Mouse (Mus musculus): ENCODE measurements around the gene Zmiz1. TPM values are rescaled to one million over a fixed set of nuclear protein-coding genes. Genes with fewer than 3 reads are reported as not detected.

The Zmiz1 gene
- total and polyA plus RNA-seq, 3 experiments: 3.7 to 45.8 (median 11.1) TPM

- DNase-seq (ENCODE audit: extremely low read depth): no peak
- in situ Hi-C loops (cut with MboI; ENCODE audit: low pct_ligation_motif_present, low pct_unique_long_range_greater_than_20kb, low sequenced_read_pairs) (loop anchor here (25.0 kb wide), 1 partner anchor 1117 kb away; the partner anchor contains the start of genes Polr3a and Rps24), dilution Hi-C loops (cut with MboI; ENCODE audit: extremely low pct_ligation_motif_present, extremely low pct_unique_long_range_greater_than_20kb, low sequenced_read_pairs) (no loop called here)
- Histone ChIP-seq H3K4me3 (replicated peaks in 1 of 3; ENCODE audit: low read depth in 2 of 3, low read length in 2 of 3, poor library complexity in 1 of 3) (no peak overlapping the region), H3K27me3 (replicated peaks) (no peaks in the 10 kb centered on the region), H3K4me2 (ENCODE audit: insufficient read depth, low read depth, poor library complexity, severe bottlenecking) (no peak overlapping the region), H3K9ac (ENCODE audit: insufficient read depth, low read depth) (no peak overlapping the region), H3K79me2 (replicated peaks; ENCODE audit: control insufficient read depth, extremely low read depth, insufficient read depth, poor library complexity, severe bottlenecking) (0 out of 2 replicates have a peak, but pooled peaks cover 2% of the 10 kb centered on the region), H3K9me3 (replicated peaks; ENCODE audit: low read length) (no peaks in the 10 kb centered on the region), H3K36me3 (replicated peaks in 1 of 2; ENCODE audit: control insufficient read depth in 1 of 2, insufficient read depth in 1 of 2, low read length in 1 of 2) (peaks cover 4 to 22% of the 10 kb centered on the region in 2 experiments), H3K4me1 (ENCODE audit: control insufficient read depth in 1 of 2, insufficient read depth in 2 of 2) (peaks cover 7 to 43% of the 10 kb centered on the region in 2 experiments; a peak in 3 of 4 replicates), H3K27ac (ENCODE audit: insufficient read depth, low read depth) (no peak overlapping the region)
- TF ChIP-seq ZNF384 (IDR thresholded peaks at IDR 0.05; ENCODE audit: low read depth, low read length): no peak
- TF ChIP-seq BHLHE40 (IDR thresholded peaks at IDR 0.05; ENCODE audit: low read depth, low read length): no peak
- TF ChIP-seq RAD21 (IDR thresholded peaks at IDR 0.05; ENCODE audit: low read depth, low read length): no peak
- TF ChIP-seq E2F4 (IDR thresholded peaks at IDR 0.05; ENCODE audit: insufficient replicate concordance, low read depth, low read length): no peak
- TF ChIP-seq MXI1 (IDR thresholded peaks at IDR 0.05; ENCODE audit: low read depth, low read length): no peak
- TF ChIP-seq MEF2A (IDR thresholded peaks at IDR 0.05; ENCODE audit: borderline replicate concordance, low read depth, low read length): no peak
- no peak for TF ChIP-seq MAZ (IDR thresholded peaks at IDR 0.05; ENCODE audit: low read depth, low read length)
- TF ChIP-seq UBTF (IDR thresholded peaks at IDR 0.05; ENCODE audit: low read depth, low read length): no peak
- no peak for TF ChIP-seq TBP (conservative IDR thresholded peaks at IDR 0.05; ENCODE audit: low read depth, low read length)
- TF ChIP-seq NELFE (IDR thresholded peaks at IDR 0.05; ENCODE audit: low read depth, low read length): no peak
- TF ChIP-seq IRF4 (IDR thresholded peaks at IDR 0.05; ENCODE audit: low read depth, low read length): no peak
- no peak for TF ChIP-seq ZMIZ1 (IDR thresholded peaks at IDR 0.05; ENCODE audit: low read depth, low read length)
- TF ChIP-seq MAFK (IDR thresholded peaks at IDR 0.05; ENCODE audit: insufficient replicate concordance, low read length): no peak
- no peak for TF ChIP-seq MAX (IDR thresholded peaks at IDR 0.05; ENCODE audit: low read length)
Measured at GRCm38 (mm10) chr14:25604395-25605142, 145.6 kb downstream of the Zmiz1 start.

GRCm38 (mm10) chr14:25606372-25607140, 147.6 kb downstream of the Zmiz1 start:
- H3K36me3 ChIP-seq (replicated peaks in 1 of 2; ENCODE audit: control insufficient read depth in 1 of 2, insufficient read depth in 1 of 2, low read length in 1 of 2): peaks cover 0 to 29% of the 10 kb centered on the region in 2 experiments
- H3K9me3 ChIP-seq (replicated peaks; ENCODE audit: low read length): no peaks in the 10 kb centered on the region
- H3K4me3 ChIP-seq (replicated peaks in 1 of 3; ENCODE audit: low read depth in 2 of 3, low read length in 2 of 3, poor library complexity in 1 of 3): peak overlapping the region; percentile 41 to 75 (median 75)
- DNase-seq (ENCODE audit: extremely low read depth): no peak
- H3K79me2 ChIP-seq (replicated peaks; ENCODE audit: control insufficient read depth, extremely low read depth, insufficient read depth, poor library complexity, severe bottlenecking): peaks cover 4% of the 10 kb centered on the region; the same call in 1 of the 2 replicates
- H3K27ac ChIP-seq (ENCODE audit: insufficient read depth, low read depth): no peak overlapping the region
- no peaks in the 10 kb centered on the region for H3K27me3 ChIP-seq (replicated peaks)
- peaks cover 17 to 43% of the 10 kb centered on the region in 2 experiments; a peak in 3 of 4 replicates for H3K4me1 ChIP-seq (ENCODE audit: control insufficient read depth in 1 of 2, insufficient read depth in 2 of 2)
- in situ Hi-C loops (cut with MboI; ENCODE audit: low pct_ligation_motif_present, low pct_unique_long_range_greater_than_20kb, low sequenced_read_pairs): loop anchor here (25.0 kb wide), 1 partner anchor 1119 kb away; the partner anchor contains the start of genes Polr3a and Rps24
- no peak for TF ChIP-seq MYC (IDR thresholded peaks at IDR 0.05; ENCODE audit: low read depth, low read length)
- TF ChIP-seq MAFK (IDR thresholded peaks at IDR 0.05; ENCODE audit: insufficient replicate concordance, low read length): no peak
- 0 out of 2 replicates have a peak, but pooled peaks have one; percentile 41 for TF ChIP-seq MXI1 (IDR thresholded peaks at IDR 0.05; ENCODE audit: low read depth, low read length)
- no peak for TF ChIP-seq CHD1 (IDR thresholded peaks at IDR 0.05; ENCODE audit: low read depth, low read length)
- TF ChIP-seq NRF1 (IDR thresholded peaks at IDR 0.05; ENCODE audit: low read depth, low read length): no peak
- TF ChIP-seq ZMIZ1 (IDR thresholded peaks at IDR 0.05; ENCODE audit: low read depth, low read length): no peak
- TF ChIP-seq ELF1 (IDR thresholded peaks at IDR 0.05; ENCODE audit: low read depth, low read length): no peak; the same call in 1 of the 2 replicates
- no peak; the same call in 1 of the 2 replicates for TF ChIP-seq NELFE (IDR thresholded peaks at IDR 0.05; ENCODE audit: low read depth, low read length)
- TF ChIP-seq BHLHE40 (IDR thresholded peaks at IDR 0.05; ENCODE audit: low read depth, low read length): 0 out of 2 replicates have a peak, but pooled peaks have one; percentile 9
- peak; percentile 15; the same call in 1 of the 2 replicates for TF ChIP-seq POLR2A (IDR thresholded peaks at IDR 0.05; ENCODE audit: low read depth, low read length)
- TF ChIP-seq USF1 (IDR thresholded peaks at IDR 0.05; ENCODE audit: low read depth, low read length): no peak
- TF ChIP-seq RCOR1 (conservative IDR thresholded peaks at IDR 0.05; ENCODE audit: low read depth, low read length): no peak
- TF ChIP-seq SIN3A (IDR thresholded peaks at IDR 0.05; ENCODE audit: low read length): peak; percentile 61
- TF ChIP-seq TCF12 (IDR thresholded peaks at IDR 0.05; ENCODE audit: low read depth, low read length): peak; percentile 18; the same call in 1 of the 2 replicates
- no peak for TF ChIP-seq PAX5 (IDR thresholded peaks at IDR 0.05; ENCODE audit: low read length)
- no peak for TF ChIP-seq KAT2A (IDR thresholded peaks at IDR 0.05; ENCODE audit: insufficient replicate concordance, low read length)
- TF ChIP-seq SMC3 (IDR thresholded peaks at IDR 0.05; ENCODE audit: low read depth, low read length): no peak
- peak overlapping the region; percentile 89 for H3K4me2 ChIP-seq (ENCODE audit: insufficient read depth, low read depth, poor library complexity, severe bottlenecking)
- H3K9ac ChIP-seq (ENCODE audit: insufficient read depth, low read depth): peak overlapping the region; percentile 51
- dilution Hi-C loops (cut with MboI; ENCODE audit: extremely low pct_ligation_motif_present, extremely low pct_unique_long_range_greater_than_20kb, low sequenced_read_pairs): no loop called here

All from CH12.LX (cell line).